Mouse (Mus musculus) forebrain, embryonic 16.5 days (tissue): ENCODE results near the gene 1700001P01Rik. TPM values are rescaled to one million over a fixed set of nuclear protein-coding genes. Genes with fewer than 3 reads are reported as not detected.

ENCODE experiments used
- ATAC-seq: fragments of 200-750 bp; cut with Nextera tagmentation; 2 replicates; pipeline ENCODE4 v1.8.0; 2017; ENCODE audit warnings: mild to moderate bottlenecking, moderate library complexity
- H3K27ac ChIP-seq: fragments of 300-500 bp; sonication (generic); 2 replicates; pipeline ENCODE4 v1.5.1; 2014; ENCODE audit warnings: low read length, control low read depth
- H3K27me3 ChIP-seq: fragments of 300-500 bp; sonication (generic); replicated peaks from 2 replicates; pipeline ENCODE4 v1.6.1; 2014; ENCODE audit warnings: low read length; ENCODE audit not compliant: control insufficient read depth, insufficient read depth
- H3K36me3 ChIP-seq: fragments of 300-500 bp; sonication (generic); 2 replicates; pipeline ENCODE4 v1.6.1; 2014; ENCODE audit not compliant: control insufficient read depth, insufficient read depth
- H3K4me1 ChIP-seq: fragments of 300-500 bp; sonication (generic); replicated peaks from 2 replicates; pipeline ENCODE4 v1.6.1; 2014; ENCODE audit warnings: low read length; ENCODE audit not compliant: control insufficient read depth, insufficient read depth
- H3K4me2 ChIP-seq: fragments of 300-500 bp; sonication (generic); 2 replicates; pipeline ENCODE4 v1.6.1; 2014; ENCODE audit warnings: mild to moderate bottlenecking, low read length, control low read depth
- H3K4me3 ChIP-seq: fragments of 300-500 bp; sonication (generic); replicated peaks from 2 replicates; pipeline ENCODE4 v1.5.1; 2014; ENCODE audit warnings: mild to moderate bottlenecking, low read length, control low read depth
- H3K9ac ChIP-seq: fragments of 300-500 bp; sonication (generic); replicated peaks from 2 replicates; pipeline ENCODE4 v1.6.1; 2014; ENCODE audit warnings: low read depth, low read length, control low read depth
- H3K9me3 ChIP-seq: fragments of 300-500 bp; sonication (generic); 2 replicates; pipeline ENCODE4 v1.6.1; 2016; ENCODE audit warnings: low read length; ENCODE audit not compliant: control insufficient read depth
- WGBS: fragments of 180-500 bp; shearing (Covaris S2); extraction: QIAGEN DNeasy Blood & Tissue Kit; methylation state at CpG from one replicate; pipeline ENCODE4 v1.1.7; 2014; 5-methylcytosine and 5-hydroxymethylcytosine counted together
- polyA plus RNA-seq: library from polyadenylated mRNA; unstranded; fragments of >200 nt; fragmentation: Nextera tagmentation; extraction: Ambion mirVana; gene quantifications from 2 replicates; pipeline ENCODE4 v1.2.1, GENCODE M21; 2015

The 1700001P01Rik gene
- 0.57 and 0.85 TPM in 2 replicates for polyA plus RNA-seq

DNA sequence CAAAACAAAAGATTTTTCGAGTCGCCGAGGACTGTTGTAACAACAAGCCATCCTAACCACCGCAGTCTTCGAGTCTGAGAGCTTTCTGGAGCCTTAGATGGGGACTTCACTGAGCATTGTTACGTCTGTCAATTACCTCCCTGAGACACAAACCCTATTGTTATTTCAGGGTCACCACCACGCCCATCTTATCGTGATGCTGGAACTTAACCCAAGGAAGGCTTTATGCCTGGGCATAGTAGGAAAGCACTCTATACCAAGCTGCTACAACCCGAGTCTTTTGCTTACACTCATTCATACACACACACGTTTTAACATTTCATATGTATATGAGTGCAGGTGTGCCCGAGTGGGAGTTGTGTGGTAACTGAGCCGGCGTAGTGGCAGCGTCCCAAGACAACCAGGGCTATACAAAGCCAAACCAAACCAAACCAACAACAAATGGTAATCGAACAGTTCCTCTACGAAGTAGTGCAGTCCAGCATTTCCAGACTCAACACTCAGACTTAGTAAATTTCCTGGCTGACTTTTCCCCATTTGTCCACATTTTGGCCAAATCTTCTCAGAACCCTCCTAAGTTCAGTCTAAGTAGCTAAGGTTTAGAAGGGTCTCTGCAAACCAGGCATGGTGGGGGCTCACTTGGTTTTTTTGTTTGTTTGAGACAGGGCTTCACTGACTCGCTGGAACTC is at the start of gene 1700001P01Rik:
TSS of gene 1700001P01Rik (minus strand) at position 111 of the 689 bp plus-strand sequence.
- H3K9me3 ChIP-seq: no peaks in the 10 kb centered on the region
- H3K9ac ChIP-seq: no peak within 1 kb of the TSS
- H3K36me3 ChIP-seq: peaks cover 32% of the 10 kb centered on the region
- WGBS: 39% methylated on average over 17 of the region's 17 CpGs
- H3K4me3 ChIP-seq: no peak within 1 kb of the TSS
- H3K27ac ChIP-seq: no peak within 1 kb of the TSS
- no peak within 1 kb of the TSS for H3K4me2 ChIP-seq
- ATAC-seq: no peak
- H3K27me3 ChIP-seq: no peaks in the 10 kb centered on the region
- peaks cover 12% of the 10 kb centered on the region for H3K4me1 ChIP-seq

- 0 out of 2 replicates have a peak, but pooled peaks cover 2% of the 10 kb centered on the region for H3K4me1 ChIP-seq
- H3K4me2 ChIP-seq: no peak overlapping the region
- no peaks in the 10 kb centered on the region for H3K27me3 ChIP-seq
- 0 out of 2 replicates have a peak, but pooled peaks cover 7% of the 10 kb centered on the region for H3K36me3 ChIP-seq
- no peak overlapping the region for H3K9ac ChIP-seq
- H3K27ac ChIP-seq: no peak overlapping the region
- H3K9me3 ChIP-seq: no peaks in the 10 kb centered on the region
- no peak for ATAC-seq
- no peak overlapping the region for H3K4me3 ChIP-seq
- WGBS: 90% methylated on average over 10 of the region's 10 CpGs
Observed at GRCm38 (mm10) chr11:97825295-97825694, 49.6 kb upstream of the 1700001P01Rik start.

- WGBS: 58% methylated on average over 6 of the region's 6 CpGs
- Histone ChIP-seq H3K4me1 (0 out of 2 replicates have a peak, but pooled peaks cover 2% of the 10 kb centered on the region), H3K27me3 (no peaks in the 10 kb centered on the region), H3K4me2 (no peak overlapping the region), H3K27ac (no peak overlapping the region), H3K9me3 (no peaks in the 10 kb centered on the region), H3K4me3 (no peak overlapping the region), H3K9ac (no peak overlapping the region), H3K36me3 (0 out of 2 replicates have a peak, but pooled peaks cover 7% of the 10 kb centered on the region)
- ATAC-seq: no peak
Observed at GRCm38 (mm10) chr11:97824895-97825294, 49.2 kb upstream of the 1700001P01Rik start.

DNA sequence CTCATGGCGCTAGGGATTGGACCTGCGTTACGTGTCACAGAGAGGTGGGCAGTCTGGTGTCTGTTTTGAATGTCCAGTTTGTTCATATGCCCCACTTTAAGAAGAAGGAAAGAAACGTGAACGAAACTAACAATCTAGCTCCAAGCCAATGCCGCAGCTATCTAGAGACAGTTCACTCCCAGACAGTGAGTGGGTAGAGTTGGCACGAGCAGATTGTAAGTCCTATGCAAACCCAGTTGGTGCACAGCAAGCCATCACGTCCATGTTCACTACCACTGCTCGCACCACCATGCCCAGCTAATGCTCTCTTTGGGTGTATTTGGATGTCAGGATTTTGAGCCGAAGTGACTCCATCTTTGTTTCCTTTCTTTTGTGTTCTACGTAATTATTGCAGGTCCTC is 48.5 kb upstream of the 1700001P01Rik start:
- H3K4me3 ChIP-seq: no peak overlapping the region
- 92% methylated on average over 11 of the region's 11 CpGs for WGBS
- no peaks in the 10 kb centered on the region for H3K27me3 ChIP-seq
- no peak overlapping the region for H3K9ac ChIP-seq
- no peak overlapping the region for H3K4me2 ChIP-seq
- H3K27ac ChIP-seq: no peak overlapping the region
- 0 out of 2 replicates have a peak, but pooled peaks cover 2% of the 10 kb centered on the region for H3K4me1 ChIP-seq
- H3K36me3 ChIP-seq: 0 out of 2 replicates have a peak, but pooled peaks cover 7% of the 10 kb centered on the region
- no peak for ATAC-seq
- no peaks in the 10 kb centered on the region for H3K9me3 ChIP-seq

- peaks cover 11% of the 10 kb centered on the region for H3K4me1 ChIP-seq
- no peaks in the 10 kb centered on the region for H3K27me3 ChIP-seq
- H3K4me3 ChIP-seq: no peak overlapping the region
- H3K27ac ChIP-seq: no peak overlapping the region
- H3K36me3 ChIP-seq: 0 out of 2 replicates have a peak, but pooled peaks cover 7% of the 10 kb centered on the region
- WGBS: 86% methylated on average over 20 of the region's 20 CpGs
- H3K4me2 ChIP-seq: no peak overlapping the region
- H3K9me3 ChIP-seq: no peaks in the 10 kb centered on the region
- no peak for ATAC-seq
- H3K9ac ChIP-seq: no peak overlapping the region
Observed at GRCm38 (mm10) chr11:97822840-97823603, 47.3 kb upstream of the 1700001P01Rik start.

- H3K4me2 ChIP-seq: no peak overlapping the region
- 92% methylated on average over 8 of the region's 8 CpGs for WGBS
- no peak overlapping the region for H3K4me3 ChIP-seq
- peaks cover 10% of the 10 kb centered on the region for H3K36me3 ChIP-seq
- ATAC-seq: no peak
- no peak overlapping the region for H3K9ac ChIP-seq
- no peaks in the 10 kb centered on the region for H3K27me3 ChIP-seq
- H3K4me1 ChIP-seq: peaks cover 13% of the 10 kb centered on the region
- no peaks in the 10 kb centered on the region for H3K9me3 ChIP-seq
- no peak overlapping the region for H3K27ac ChIP-seq
Observed at GRCm38 (mm10) chr11:97821401-97822064, 45.8 kb upstream of the 1700001P01Rik start.

GRCm38 (mm10) chr11:97820840-97821239 is 45.1 kb upstream of the 1700001P01Rik start:
- WGBS: 62% methylated on average over 4 of the region's 4 CpGs
- H3K9me3 ChIP-seq: no peaks in the 10 kb centered on the region
- ATAC-seq: no peak
- no peak overlapping the region for H3K4me2 ChIP-seq
- peaks cover 13% of the 10 kb centered on the region for H3K4me1 ChIP-seq
- no peak overlapping the region for H3K27ac ChIP-seq
- H3K9ac ChIP-seq: no peak overlapping the region
- H3K4me3 ChIP-seq: no peak overlapping the region
- peaks cover 12% of the 10 kb centered on the region for H3K36me3 ChIP-seq
- no peaks in the 10 kb centered on the region for H3K27me3 ChIP-seq

GRCm38 (mm10) chr11:97819923-97820322 is 44.2 kb upstream of the 1700001P01Rik start:
- WGBS: 92% methylated on average over 5 of the region's 5 CpGs
- H3K4me3 ChIP-seq: no peak overlapping the region
- no peak overlapping the region for H3K27ac ChIP-seq

GRCm38 (mm10) chr11:97819102-97819501 is 43.4 kb upstream of the 1700001P01Rik start:
- Histone ChIP-seq H3K27me3 (no peaks in the 10 kb centered on the region), H3K36me3 (peaks cover 7% of the 10 kb centered on the region), H3K4me2 (no peak overlapping the region), H3K9ac (no peak overlapping the region), H3K9me3 (no peaks in the 10 kb centered on the region), H3K4me1 (peaks cover 14% of the 10 kb centered on the region), H3K27ac (peak overlapping the region; percentile 73), H3K4me3 (no peak overlapping the region)
- no peak for ATAC-seq
- WGBS: 61% methylated on average over 4 of the region's 4 CpGs

More at GRCm38 (mm10) chr11:97819923-97820322, 44.2 kb upstream of the 1700001P01Rik start:
- H3K4me2 ChIP-seq: no peak overlapping the region
- peaks cover 7% of the 10 kb centered on the region for H3K36me3 ChIP-seq
- H3K9me3 ChIP-seq: no peaks in the 10 kb centered on the region
- H3K27me3 ChIP-seq: no peaks in the 10 kb centered on the region
- H3K9ac ChIP-seq: no peak overlapping the region
- ATAC-seq: no peak
- H3K4me1 ChIP-seq: peaks cover 13% of the 10 kb centered on the region
